Mouse (Mus musculus): ENCODE measurements around the gene Cript. TPM values are rescaled to one million over a fixed set of nuclear protein-coding genes. Genes with fewer than 3 reads are reported as not detected.

Cript gene
- 150 and 193 TPM in 2 replicates for polyA plus RNA-seq (2014; fragmentation: Nextera tagmentation; extraction: Ambion mirVana)

DNA sequence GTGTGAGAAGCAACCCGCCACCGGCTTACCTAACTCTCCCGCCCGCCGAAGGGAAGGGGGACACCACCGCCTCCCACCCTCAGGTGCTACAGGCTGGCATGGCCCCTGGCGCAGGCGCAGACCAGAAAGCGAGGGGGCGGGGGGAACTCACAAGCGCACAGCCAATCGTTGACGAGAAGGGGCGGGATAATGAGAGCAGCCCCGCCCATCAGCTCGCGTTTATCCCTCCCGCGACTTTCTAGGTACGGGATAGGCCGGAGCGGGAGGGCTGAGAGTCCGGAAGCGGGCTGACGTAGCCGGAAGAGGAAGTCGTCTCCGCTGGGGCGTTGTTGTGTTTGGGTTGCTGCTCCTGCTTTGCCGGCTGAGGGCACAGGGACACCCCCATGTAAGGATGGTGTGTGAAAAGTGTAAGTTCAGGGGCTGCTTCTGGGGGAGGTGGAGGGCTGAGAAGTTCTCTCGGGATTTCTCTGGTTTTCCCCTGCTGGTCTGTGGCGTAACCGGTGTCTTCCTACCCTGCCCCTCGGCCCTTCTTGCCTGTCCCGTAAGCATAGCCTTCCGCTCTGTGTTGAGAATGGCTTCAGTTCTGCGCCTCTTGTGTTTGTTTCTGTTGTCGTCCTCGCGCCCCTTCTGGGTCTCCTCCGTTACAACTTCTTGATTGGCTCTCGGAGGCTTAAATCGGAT, at the start of gene Cript, which contains the start of gene Pigf:
Cript (plus strand) TSS at position 282 of the 681 bp plus-strand sequence.
Pigf (minus strand) TSS at position 138 of the 681 bp plus-strand sequence.
- Histone ChIP-seq H3K9ac (ENCODE audit: low read depth, low read length) (peak within 1 kb of the TSS; percentile 75), H3K4me3 (ENCODE audit: low read length) (peak within 1 kb of the TSS; percentile 94), H3K27me3 (ENCODE audit: control insufficient read depth, insufficient read depth, low read length) (no peaks in the 10 kb centered on the region), H3K4me1 (ENCODE audit: control insufficient read depth, insufficient read depth, low read length) (peaks cover 4% of the 10 kb centered on the region), H3K36me3 (ENCODE audit: control insufficient read depth, insufficient read depth, low read length) (peaks cover 3% of the 10 kb centered on the region), H3K27ac (ENCODE audit: low read depth, low read length) (no peak within 1 kb of the TSS; the same call in 1 of the 2 replicates), H3K9me3 (ENCODE audit: control insufficient read depth, low read length) (0 out of 2 replicates have a peak, but pooled peaks cover 2% of the 10 kb centered on the region), H3K4me2 (replicated peaks; ENCODE audit: low read depth, low read length) (peak within 1 kb of the TSS; percentile 97)
- peak; percentile 100 for ATAC-seq (ENCODE audit: low FRiP score, low TSS enrichment)
- 2% methylated on average over 42 of the region's 43 CpGs for WGBS

- Histone ChIP-seq H3K4me2 (replicated peaks; ENCODE audit: low read depth, low read length) (no peak overlapping the region), H3K4me3 (ENCODE audit: low read length) (no peak overlapping the region), H3K27ac (ENCODE audit: low read depth, low read length) (no peak overlapping the region), H3K9me3 (ENCODE audit: control insufficient read depth, low read length) (no peaks in the 10 kb centered on the region), H3K4me1 (ENCODE audit: control insufficient read depth, insufficient read depth, low read length) (no peaks in the 10 kb centered on the region), H3K36me3 (ENCODE audit: control insufficient read depth, insufficient read depth, low read length) (peaks cover 34% of the 10 kb centered on the region), H3K9ac (ENCODE audit: low read depth, low read length) (no peak overlapping the region), H3K27me3 (ENCODE audit: control insufficient read depth, insufficient read depth, low read length) (no peaks in the 10 kb centered on the region)
- 76% methylated on average over 10 of the region's 10 CpGs for WGBS
- ATAC-seq (ENCODE audit: low FRiP score, low TSS enrichment), result no peak
Measured at GRCm38 (mm10) chr17:86976387-86976786, 49.0 kb upstream of the Cript start.

GRCm38 (mm10) chr17:86978496-86978895, 46.9 kb upstream of the Cript start:
- WGBS, result 83% methylated on average over 6 of the region's 6 CpGs
- H3K9ac ChIP-seq (ENCODE audit: low read depth, low read length), result no peak overlapping the region
- no peaks in the 10 kb centered on the region for H3K27me3 ChIP-seq (ENCODE audit: control insufficient read depth, insufficient read depth, low read length)
- no peak for ATAC-seq (ENCODE audit: low FRiP score, low TSS enrichment)
- H3K4me1 ChIP-seq (ENCODE audit: control insufficient read depth, insufficient read depth, low read length), result no peaks in the 10 kb centered on the region
- H3K36me3 ChIP-seq (ENCODE audit: control insufficient read depth, insufficient read depth, low read length), result peaks cover 35% of the 10 kb centered on the region
- no peak overlapping the region for H3K4me3 ChIP-seq (ENCODE audit: low read length)
- no peak overlapping the region for H3K27ac ChIP-seq (ENCODE audit: low read depth, low read length)
- H3K4me2 ChIP-seq (replicated peaks; ENCODE audit: low read depth, low read length), result no peak overlapping the region
- no peaks in the 10 kb centered on the region for H3K9me3 ChIP-seq (ENCODE audit: control insufficient read depth, low read length)

DNA sequence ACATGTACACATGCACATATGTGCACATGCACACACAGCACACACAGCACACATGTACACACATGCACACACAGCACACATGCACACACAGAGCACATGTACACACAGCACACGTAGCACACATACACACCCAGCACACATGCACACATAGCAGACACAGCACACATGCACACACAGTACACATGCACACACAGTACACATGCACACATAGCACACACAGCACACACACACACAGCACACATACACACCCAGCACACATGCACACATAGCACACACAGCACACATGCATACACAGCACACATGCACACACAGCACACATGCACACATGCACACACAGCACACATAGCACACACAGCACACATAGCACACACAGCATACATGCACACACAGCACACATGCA, 44.1 kb upstream of the Cript start:
- Histone ChIP-seq H3K4me2 (replicated peaks; ENCODE audit: low read depth, low read length) (no peak overlapping the region), H3K4me1 (ENCODE audit: control insufficient read depth, insufficient read depth, low read length) (0 out of 2 replicates have a peak, but pooled peaks cover 5% of the 10 kb centered on the region), H3K4me3 (ENCODE audit: low read length) (no peak overlapping the region), H3K27ac (ENCODE audit: low read depth, low read length) (no peak overlapping the region), H3K9ac (ENCODE audit: low read depth, low read length) (no peak overlapping the region), H3K27me3 (ENCODE audit: control insufficient read depth, insufficient read depth, low read length) (no peaks in the 10 kb centered on the region), H3K36me3 (ENCODE audit: control insufficient read depth, insufficient read depth, low read length) (peaks cover 21% of the 10 kb centered on the region), H3K9me3 (ENCODE audit: control insufficient read depth, low read length) (no peaks in the 10 kb centered on the region)
- no peak for ATAC-seq (ENCODE audit: low FRiP score, low TSS enrichment)
- WGBS, result 95% methylated on average over 1 of the region's 1 CpGs

DNA sequence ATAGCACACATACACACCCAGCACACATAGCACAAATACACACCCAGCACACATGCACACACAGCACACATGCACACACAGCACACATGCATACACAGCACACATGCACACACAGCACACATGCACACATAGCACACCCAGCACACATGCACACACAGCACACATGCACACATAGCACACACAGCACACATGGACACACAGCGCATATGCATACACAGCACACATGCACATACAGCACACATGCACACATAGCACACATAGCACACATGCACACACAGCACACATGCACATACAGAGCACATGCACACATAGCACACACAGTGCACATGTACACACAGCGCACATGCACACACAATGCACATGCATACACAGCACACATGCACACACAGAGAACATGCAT, 43.6 kb upstream of the Cript start:
- no peaks in the 10 kb centered on the region for H3K27me3 ChIP-seq (ENCODE audit: control insufficient read depth, insufficient read depth, low read length)
- H3K4me3 ChIP-seq (ENCODE audit: low read length), result no peak overlapping the region
- 0 out of 2 replicates have a peak, but pooled peaks cover 5% of the 10 kb centered on the region for H3K4me1 ChIP-seq (ENCODE audit: control insufficient read depth, insufficient read depth, low read length)
- H3K9me3 ChIP-seq (ENCODE audit: control insufficient read depth, low read length), result no peaks in the 10 kb centered on the region
- no peak for ATAC-seq (ENCODE audit: low FRiP score, low TSS enrichment)
- no peak overlapping the region for H3K4me2 ChIP-seq (replicated peaks; ENCODE audit: low read depth, low read length)
- H3K36me3 ChIP-seq (ENCODE audit: control insufficient read depth, insufficient read depth, low read length), result peaks cover 21% of the 10 kb centered on the region
- H3K9ac ChIP-seq (ENCODE audit: low read depth, low read length), result no peak overlapping the region
- WGBS, result 96% methylated on average over 2 of the region's 2 CpGs
- H3K27ac ChIP-seq (ENCODE audit: low read depth, low read length), result no peak overlapping the region

GRCm38 (mm10) chr17:86982497-86982896, 42.9 kb upstream of the Cript start:
- ATAC-seq (ENCODE audit: low FRiP score, low TSS enrichment), result no peak
- H3K4me1 ChIP-seq (ENCODE audit: control insufficient read depth, insufficient read depth, low read length), result 0 out of 2 replicates have a peak, but pooled peaks cover 5% of the 10 kb centered on the region
- no peak overlapping the region for H3K4me3 ChIP-seq (ENCODE audit: low read length)
- H3K9ac ChIP-seq (ENCODE audit: low read depth, low read length), result no peak overlapping the region
- no peak overlapping the region for H3K4me2 ChIP-seq (replicated peaks; ENCODE audit: low read depth, low read length)
- H3K27ac ChIP-seq (ENCODE audit: low read depth, low read length), result no peak overlapping the region
- no peaks in the 10 kb centered on the region for H3K27me3 ChIP-seq (ENCODE audit: control insufficient read depth, insufficient read depth, low read length)
- WGBS, result 61% methylated on average over 9 of the region's 9 CpGs
- peaks cover 21% of the 10 kb centered on the region for H3K36me3 ChIP-seq (ENCODE audit: control insufficient read depth, insufficient read depth, low read length)
- no peaks in the 10 kb centered on the region for H3K9me3 ChIP-seq (ENCODE audit: control insufficient read depth, low read length)

DNA sequence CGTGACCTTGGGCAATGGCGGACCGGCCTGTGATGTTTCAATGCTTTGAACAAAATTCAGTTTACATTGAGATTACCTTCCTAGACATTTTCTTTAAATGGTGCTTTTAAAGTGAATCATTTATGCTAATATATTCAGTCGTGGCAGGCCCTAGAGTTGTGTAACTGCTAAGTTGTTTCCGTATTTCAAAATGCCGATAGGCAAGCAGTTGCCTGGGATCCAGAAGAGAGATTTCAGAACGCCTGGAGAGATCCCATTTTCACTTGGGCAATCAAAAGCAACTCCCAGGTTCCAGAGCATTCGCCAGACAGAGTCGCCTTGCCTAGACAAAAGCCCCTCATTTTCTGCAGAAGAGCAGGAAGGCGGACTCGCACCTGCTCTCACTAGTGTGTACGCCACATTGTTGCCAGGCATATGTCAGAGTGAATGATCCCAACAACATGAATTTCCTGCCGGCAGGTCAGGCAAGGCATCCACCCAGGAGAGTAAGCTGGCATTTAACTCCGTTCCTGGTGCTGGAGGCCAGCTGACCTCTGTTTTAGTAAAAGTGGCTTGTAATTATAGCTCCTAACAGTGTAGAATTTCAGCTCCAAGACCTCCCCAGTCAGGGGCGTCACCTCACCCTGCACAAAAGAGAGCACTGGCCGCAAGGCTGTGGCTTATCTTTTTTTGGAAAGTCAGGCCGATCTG, 38.8 kb upstream of the Cript start:
- no peak overlapping the region for H3K4me3 ChIP-seq (ENCODE audit: low read length)
- H3K4me1 ChIP-seq (ENCODE audit: control insufficient read depth, insufficient read depth, low read length), result 0 out of 2 replicates have a peak, but pooled peaks cover 5% of the 10 kb centered on the region
- H3K9ac ChIP-seq (ENCODE audit: low read depth, low read length), result no peak overlapping the region
- WGBS, result 46% methylated on average over 17 of the region's 17 CpGs
- no peaks in the 10 kb centered on the region for H3K9me3 ChIP-seq (ENCODE audit: control insufficient read depth, low read length)
- peak overlapping the region; percentile 65; the same call in 1 of the 2 replicates for H3K27ac ChIP-seq (ENCODE audit: low read depth, low read length)
- 0 out of 2 replicates have a peak overlapping the region, but pooled peaks have one; percentile 8 for H3K4me2 ChIP-seq (replicated peaks; ENCODE audit: low read depth, low read length)
- no peak for ATAC-seq (ENCODE audit: low FRiP score, low TSS enrichment)
- H3K36me3 ChIP-seq (ENCODE audit: control insufficient read depth, insufficient read depth, low read length), result peaks cover 7% of the 10 kb centered on the region; the same call in 1 of the 2 replicates
- no peaks in the 10 kb centered on the region for H3K27me3 ChIP-seq (ENCODE audit: control insufficient read depth, insufficient read depth, low read length)

DNA sequence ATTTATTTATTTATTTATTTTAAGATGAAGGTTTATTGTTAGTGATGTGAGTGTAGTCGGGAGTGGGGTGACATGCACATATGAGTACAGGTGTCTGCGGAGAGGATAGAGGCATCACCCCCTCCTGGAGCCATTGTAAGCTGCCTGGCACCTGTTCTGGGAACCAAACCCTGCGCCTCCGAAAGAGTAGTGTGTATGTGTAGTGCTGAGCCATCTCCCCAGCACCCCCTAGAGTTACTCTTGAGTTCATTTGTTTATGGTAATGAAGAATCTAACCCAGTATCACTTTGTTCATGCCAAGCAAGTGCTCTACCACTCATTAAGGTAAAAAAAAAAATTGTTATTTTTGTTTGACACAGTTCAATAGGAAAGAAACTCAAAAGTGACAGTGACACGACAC, 37.2 kb upstream of the Cript start:
- no peak for ATAC-seq (ENCODE audit: low FRiP score, low TSS enrichment)
- Histone ChIP-seq H3K9me3 (ENCODE audit: control insufficient read depth, low read length) (no peaks in the 10 kb centered on the region), H3K9ac (ENCODE audit: low read depth, low read length) (no peak overlapping the region), H3K4me3 (ENCODE audit: low read length) (no peak overlapping the region), H3K27ac (ENCODE audit: low read depth, low read length) (no peak overlapping the region), H3K36me3 (ENCODE audit: control insufficient read depth, insufficient read depth, low read length) (0 out of 2 replicates have a peak, but pooled peaks cover 2% of the 10 kb centered on the region), H3K4me1 (ENCODE audit: control insufficient read depth, insufficient read depth, low read length) (0 out of 2 replicates have a peak, but pooled peaks cover 5% of the 10 kb centered on the region), H3K4me2 (replicated peaks; ENCODE audit: low read depth, low read length) (no peak overlapping the region), H3K27me3 (ENCODE audit: control insufficient read depth, insufficient read depth, low read length) (no peaks in the 10 kb centered on the region)
- 88% methylated on average over 5 of the region's 5 CpGs for WGBS
